Mouse (Mus musculus) frontal cortex, adult 2 months (tissue): Measurements from ENCODE around the gene Slc12a1. TPM values are rescaled to one million over a fixed set of nuclear protein-coding genes. Genes with fewer than 3 reads are reported as not detected.
"Not testable (repeated sequence)": the region's sequence is repeated elsewhere in the genome, so short reads cannot be mapped to it uniquely, and the experiment has no call there.

Source experiments
- DNase-seq, 2 experiments: peaks; one replicate each; pipeline ENCODE4 v3.0.0; 2022; ENCODE audit warnings: low spot score in 1 of 2; ENCODE audit errors: extremely low spot score in 1 of 2
- polyA plus RNA-seq: library from polyadenylated mRNA; depleted of rRNA; stranded (reverse); fragments of >200 nt; gene quantifications from 2 replicates; pipeline ENCODE4 v1.2.3, GENCODE M21; 2012; rRNA removed

The Slc12a1 gene
- polyA plus RNA-seq = 0.06 and 0.08 TPM in 2 replicates

DNA sequence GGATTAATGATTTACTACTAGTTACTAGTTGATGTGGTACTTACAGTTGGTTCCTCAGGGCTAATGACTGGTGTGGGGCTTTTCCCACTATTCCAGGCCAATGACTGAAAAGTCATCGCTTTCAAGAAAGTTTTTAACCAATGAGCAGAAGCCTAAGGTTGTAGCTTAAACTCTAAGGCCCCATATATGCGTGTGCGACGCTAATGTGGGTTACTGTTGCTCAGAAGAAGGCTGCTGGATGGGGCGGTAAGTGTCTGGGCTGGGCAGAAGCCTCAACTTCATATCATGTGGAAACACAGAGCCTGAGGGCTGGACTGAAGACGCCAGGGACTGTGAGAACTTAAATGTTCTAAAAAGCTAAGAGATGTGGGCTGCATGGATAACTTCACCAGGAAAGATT is at the start of gene Slc12a1:
TSS of gene Slc12a1 (plus strand) at position 118 of the 400 bp plus-strand sequence.
- no peak for DNase-seq

DNA sequence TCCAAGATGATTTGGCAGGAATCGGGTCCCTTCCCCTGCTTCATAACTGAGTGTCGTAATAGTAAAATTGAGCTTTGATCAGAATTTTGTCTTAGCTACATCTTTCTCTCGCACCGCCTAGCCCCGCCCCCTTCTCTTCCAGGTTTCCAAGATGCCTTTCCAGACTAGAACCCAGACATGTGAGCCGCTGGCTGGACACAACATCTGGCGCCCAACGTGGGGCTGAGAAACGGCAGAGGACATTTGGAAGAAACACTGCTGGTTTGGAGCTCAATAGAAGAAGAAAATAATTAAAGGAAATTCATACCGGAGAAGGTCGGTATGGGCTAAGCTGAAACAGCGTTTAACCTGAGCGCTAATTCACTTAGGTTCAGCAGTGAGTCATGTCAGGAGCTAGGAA is 47.8 kb upstream of the Slc12a1 start:
- DNase-seq = not testable (repeated sequence)

DNA sequence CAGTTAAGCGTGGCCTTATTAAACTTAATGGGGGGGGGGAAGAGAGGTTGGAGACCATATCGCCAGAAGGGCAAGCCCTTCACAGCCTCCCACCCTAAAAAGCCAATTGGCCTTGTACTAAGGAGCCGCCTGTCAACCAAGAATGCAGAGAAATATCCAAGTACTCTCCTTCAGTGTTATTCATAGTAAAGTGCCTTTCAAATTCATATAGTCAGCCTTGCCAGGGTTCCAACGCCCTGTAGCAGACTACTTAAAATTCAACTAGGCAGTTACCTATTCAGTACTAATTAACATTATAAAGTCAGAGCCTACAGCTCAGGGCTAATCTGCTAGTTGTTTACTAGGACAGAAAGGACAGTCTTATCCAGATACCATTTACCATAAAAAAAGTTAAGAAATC is 45.8 kb upstream of the Slc12a1 start:
- not testable (repeated sequence) for DNase-seq

DNA sequence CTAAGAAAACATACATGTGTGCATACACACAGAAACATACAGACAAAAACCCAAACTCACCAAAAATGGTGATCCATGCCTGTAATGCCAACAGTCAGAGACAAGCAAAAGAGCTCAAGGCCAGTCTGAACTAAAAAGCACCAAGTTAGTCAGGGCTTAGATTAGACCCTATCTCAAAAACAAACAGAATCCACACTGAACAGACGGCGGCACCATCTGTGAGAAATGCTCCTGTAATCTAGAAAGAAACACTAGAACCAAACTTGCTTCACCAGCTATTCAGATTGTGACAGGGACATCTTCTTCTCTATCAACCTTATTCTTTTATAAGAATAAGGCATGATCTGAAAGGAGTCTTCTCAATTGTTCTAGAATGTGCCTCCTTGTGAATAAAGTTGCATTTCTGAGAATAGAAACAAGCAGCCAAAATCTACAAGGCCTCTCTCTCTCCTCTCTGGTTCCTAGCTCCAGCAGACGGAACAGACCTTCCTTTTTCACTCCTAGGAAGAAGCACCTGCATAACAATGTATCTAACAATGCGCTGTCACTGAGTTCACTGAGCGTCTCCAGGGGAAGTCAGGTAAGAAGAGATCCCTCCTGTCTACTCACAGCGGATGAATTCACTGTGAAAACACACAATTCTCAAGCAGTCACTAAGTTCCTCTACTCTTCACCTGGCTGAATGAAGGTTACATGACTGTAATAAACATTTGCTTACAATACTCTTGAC is 32.8 kb upstream of the Slc12a1 start:
- peak in 1 of 2 experiments; percentile 62 for DNase-seq

DNA sequence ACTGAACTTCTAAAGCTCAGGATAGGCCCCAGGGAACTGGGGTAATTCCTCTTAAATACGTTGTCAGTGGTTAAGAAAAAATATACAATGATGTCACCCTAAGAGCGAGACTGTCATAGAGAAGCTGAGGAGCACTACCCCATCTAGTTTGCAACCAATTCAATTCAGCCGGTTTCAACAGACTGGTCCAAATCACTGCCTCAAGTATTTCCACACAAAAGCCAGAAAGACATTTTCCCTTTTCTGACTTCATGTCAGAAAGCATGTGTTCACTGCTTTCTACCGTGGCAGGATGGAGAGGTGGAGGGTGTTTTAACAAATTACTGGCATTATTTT is 30.0 kb upstream of the Slc12a1 start:
- peak in 1 of 2 experiments; percentile 19 for DNase-seq

DNA sequence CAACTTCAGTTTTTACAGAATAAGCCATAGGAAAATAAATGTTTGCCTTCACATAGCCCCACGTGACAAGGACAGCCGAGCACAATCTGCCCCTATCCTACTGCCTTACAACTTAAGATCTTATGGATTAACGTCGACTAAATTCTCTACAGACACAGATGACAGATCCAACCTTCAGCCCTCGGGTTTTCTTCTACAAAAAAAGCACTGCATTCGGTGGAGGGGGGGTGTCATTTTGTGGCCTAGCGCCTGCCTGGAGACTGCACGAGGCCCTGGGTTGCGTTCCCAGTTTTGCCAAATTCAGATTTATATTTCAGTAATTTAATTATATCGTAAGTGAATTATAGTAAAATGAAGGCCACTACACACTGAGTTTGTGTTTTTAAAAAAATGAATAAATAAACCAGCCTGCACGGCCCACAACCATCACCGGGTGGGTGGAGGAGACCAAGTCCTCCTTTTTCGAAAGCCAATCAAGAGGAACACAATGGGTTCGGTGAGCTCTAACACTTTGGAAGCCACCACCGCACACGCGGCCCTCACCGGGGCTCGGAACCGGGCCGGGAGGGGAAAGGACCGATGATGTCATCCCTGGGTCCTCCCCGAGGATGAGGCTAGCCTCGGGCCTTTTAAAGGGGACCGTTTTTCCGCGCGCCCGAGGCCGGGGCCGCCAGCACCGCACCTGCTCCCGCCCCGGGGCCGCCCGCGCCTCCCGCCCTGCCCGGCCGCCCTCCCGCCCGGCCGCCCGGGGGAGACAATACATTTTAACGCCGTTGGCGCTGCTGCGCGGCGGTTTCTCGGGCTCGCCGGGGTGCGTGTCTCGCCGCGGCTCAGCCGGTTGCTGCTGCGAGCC is 29.5 kb upstream of the Slc12a1 start:
- DNase-seq = peak in 1 of 2 experiments; percentile 58

DNA sequence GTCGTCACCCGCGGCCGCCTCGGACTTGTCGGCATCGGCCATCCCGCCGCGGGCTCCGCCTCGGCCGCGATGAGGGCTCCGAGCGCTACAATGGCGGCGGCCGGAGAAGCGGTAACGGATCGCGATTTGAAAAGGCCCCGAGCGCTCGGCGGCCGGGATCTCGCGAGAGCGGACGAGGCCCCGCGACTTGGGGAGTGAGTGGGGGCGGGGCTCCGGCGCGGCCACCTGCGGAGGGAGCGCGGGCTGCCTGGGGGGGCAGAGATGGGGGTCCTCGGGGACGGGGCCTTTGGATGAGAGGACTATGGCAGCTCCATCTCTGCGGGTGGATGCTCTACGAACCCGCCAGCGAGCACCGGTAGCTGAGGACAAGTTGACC is 28.8 kb upstream of the Slc12a1 start, which contains the start of gene Myef2:
TSS of gene Myef2 (minus strand) at position 185 of the 376 bp plus-strand sequence.
- peak in 1 of 2 experiments; percentile 75 for DNase-seq

DNA sequence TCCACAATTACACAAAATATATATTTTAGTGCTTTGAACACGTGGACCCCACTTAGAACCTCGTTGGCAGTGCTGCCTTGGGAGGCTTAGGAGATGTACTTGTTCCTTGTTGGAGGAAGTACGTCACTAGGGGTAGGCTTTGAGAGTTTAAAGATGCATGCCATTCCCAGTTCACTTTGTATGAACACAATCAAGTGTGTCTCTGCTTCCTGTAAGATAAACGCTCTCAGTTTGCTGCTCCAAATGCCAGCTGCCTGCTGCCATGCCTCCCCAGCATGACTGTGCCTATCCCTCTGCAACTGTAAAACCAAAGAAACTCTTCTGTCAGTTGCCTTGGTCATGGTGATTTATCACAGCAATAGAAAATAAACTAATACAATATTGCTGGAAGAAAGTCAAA is 26.5 kb upstream of the Slc12a1 start:
- DNase-seq = no peak

DNA sequence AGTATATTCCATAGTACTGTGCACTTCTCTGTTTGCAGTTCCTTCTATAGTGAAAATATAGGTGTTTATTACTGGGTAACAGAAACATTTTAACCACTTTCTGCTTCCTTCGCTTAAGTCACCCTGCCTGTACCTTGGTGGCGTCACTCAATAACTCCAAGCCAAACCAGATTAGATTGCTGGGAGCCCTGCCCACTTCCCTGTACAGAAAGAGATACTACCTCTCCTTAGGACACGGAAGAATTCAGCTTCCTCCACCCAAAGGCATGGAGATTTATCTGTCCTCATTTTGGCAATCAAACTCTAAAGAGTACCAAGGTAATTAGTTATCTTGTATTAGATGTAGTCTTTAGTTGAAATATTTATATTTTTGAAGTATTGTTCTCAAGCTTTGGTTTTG is 25.5 kb upstream of the Slc12a1 start:
- DNase-seq = no peak

DNA sequence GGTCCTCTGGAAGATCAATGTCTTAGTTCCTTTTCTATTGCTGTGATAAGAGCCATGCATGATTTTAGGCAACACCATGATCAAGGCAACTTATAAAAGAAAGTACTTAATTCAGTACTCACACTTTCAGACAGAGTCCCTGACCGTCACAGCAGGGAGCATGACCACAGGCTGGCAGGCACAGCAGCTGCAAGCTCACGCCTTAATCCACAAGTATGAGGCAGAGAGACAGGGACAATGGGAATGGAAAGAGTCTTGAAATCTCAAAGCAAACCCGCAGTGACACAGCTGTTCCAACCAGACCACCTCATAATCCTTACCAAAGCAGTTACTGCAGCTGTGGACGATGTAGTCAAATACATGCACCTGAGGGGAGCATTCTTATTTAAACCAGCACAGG is 18.2 kb upstream of the Slc12a1 start:
- no peak for DNase-seq

DNA sequence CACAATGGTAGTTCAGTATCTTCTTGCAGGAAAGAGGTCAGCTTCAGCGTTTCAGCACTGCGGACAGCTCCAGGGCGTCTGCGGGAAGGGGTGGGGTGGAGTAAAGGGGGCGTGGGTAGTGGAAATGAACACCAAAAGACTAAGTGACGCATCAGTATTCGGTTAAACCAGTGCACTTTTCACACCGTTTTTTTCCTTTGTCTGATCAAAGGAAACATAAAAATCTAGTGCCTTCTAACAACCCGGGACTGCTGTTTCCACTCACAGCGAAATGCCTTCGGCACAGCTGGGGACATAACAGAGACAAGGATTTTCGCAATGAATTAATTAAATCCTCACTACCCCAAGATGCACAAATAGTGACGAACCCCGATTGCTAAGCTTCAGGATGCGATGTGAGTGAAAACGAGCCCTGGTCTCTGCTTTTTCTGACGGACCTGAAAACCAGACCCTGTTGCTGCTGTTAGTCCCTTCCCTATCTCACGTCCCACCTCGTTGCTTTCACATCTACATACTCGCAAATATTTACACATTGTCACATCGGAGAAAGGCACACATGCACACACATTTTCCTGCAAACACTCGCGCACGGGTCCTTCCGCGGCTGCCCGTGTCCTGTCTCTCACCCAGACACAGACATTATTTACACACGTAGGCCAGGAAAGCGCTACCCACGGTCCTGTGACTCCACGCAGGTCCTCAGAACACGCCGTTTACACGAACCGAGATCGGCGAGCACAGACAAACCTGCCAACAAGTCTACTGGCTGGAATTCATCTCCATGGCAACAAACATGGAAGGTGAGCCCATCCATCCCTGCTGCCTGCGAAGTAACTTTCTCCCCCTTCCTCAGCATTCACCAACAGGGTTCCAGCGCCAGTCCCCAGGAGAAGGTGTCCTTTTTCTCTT is 16.1 kb upstream of the Slc12a1 start, which contains the start of gene Ctxn2:
TSS of gene Ctxn2 (plus strand) at position 790 of the 909 bp plus-strand sequence.
- peak; percentile 28 to 52 for DNase-seq

DNA sequence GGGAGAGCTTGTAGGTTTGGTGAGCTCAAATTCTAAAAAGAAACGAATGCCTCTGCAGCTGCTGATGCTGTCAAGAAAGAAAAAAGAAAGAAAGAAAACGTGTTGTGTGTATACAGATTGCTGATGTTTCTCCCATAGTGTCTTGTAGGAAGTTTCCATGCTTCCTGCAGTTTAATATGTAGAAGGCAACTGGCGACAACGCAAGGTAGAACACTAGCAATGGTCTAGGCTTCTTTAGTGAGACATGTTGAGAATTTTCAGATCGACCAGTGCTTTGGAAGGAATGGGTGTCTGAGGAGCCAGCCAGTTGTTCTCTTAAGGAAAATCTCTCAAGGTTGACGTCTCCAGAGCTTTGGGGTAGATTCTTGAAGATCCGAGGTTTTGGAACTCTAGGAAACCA is 15.5 kb upstream of the Slc12a1 start:
- DNase-seq = no peak

DNA sequence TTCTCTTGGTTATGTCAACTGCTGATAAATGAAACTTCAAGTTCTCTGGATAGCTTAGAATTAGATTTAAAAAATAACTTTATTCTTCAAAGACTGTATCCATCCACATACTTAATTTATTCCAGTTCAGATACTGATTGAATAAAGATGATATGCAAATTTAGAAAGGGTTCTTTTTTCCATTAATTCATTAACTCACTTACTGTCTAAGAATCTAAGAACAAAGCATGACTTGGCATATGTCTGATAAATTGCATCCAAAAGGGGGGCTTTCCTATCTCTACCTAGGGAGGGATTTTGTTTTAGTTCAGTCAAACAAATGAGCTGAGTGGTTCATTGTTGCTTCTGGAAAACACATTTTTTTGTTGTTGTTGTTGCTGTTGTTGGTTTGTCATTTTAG is 10.0 kb upstream of the Slc12a1 start:
- no peak for DNase-seq

DNA sequence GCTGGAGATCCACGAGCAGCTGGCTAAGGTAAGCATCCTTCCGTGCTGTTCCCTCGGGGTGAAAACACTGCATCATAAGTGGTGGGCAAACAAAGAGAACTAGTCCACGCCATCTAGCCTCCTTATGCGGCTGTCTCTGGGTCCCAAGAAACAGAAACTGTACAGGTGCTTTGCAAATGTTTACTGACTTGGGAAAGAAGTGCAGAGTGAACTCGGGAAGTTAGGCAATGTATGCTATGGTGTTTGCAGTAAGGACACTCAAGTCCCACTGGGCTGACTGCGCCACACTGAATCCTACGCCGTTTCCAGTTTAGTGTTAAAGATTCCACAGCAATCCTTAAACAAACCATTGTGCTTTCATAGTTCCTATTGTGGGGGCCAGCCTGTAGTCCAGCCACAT is 2.0 kb downstream of the Slc12a1 start:
- DNase-seq = no peak

DNA sequence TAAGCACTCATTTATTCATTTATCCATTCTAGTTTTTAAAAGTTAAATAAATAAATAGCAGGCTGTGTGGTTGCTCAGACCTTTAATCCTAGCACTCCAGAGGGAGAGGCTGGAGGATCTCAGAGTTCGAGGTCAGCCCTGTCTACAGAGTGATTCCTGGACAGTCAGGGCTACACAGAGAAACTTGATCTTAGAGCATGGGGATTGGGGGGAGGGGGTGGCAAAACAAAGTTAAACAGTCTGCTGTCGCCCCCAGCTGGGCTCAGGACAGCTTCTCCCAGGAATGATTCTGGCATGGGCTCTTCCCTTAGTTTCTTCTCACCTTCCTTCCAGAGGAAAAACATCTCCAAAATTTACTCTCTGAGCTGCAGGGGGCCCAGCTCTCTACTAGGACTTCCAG is 3.2 kb downstream of the Slc12a1 start:
- DNase-seq = no peak

DNA sequence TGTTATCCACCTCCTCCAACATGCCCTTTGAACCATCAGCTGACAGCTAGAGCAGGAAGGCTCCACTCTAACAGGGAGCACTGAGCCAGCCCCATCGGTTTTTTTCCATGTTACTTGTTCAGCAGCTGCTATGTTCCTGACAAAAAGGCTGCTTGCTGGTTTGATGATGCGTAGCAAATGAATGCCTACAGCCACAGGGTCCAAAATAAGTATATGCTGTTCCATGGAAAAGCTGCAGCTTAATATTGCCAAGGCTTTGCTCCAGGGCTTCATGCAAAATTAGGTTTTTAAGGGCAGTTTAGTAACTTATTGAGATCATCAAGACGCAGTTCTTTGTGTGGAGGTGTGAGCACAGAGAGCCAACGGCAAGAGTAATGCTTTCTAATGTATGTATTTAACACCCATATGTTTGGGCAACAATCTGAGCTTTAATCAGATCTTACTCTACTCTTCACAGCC is 9.7 kb downstream of the Slc12a1 start:
- no peak for DNase-seq

DNA sequence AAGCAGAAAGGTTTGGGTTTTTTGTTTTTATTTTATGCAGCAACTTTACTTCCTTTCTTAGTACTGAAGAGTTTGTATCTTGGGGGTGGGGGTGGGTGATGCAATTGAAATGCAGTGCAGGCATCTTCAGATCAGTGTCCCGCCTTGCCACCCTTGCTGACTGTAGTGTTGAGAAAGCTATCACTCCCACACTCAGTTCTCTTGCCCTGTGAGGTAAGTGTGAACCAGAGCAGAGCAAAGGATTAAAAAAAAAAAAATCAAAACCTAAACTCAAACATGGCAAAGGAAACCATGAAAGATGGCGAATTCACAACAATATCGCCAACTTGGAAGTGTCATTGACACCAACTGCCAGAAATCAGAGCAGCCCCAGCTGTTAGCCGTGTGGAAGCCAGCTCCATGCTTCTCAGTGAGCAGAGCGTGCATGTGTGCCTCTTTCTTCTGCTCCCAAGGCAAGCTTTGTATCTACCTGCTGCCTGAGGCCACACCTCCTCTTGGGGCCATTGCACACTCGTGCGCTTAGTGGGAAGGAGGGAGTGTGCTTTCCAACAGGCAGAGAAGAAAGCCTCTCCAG is 26.0 kb downstream of the Slc12a1 start:
- peak; percentile 23 to 42 for DNase-seq

DNA sequence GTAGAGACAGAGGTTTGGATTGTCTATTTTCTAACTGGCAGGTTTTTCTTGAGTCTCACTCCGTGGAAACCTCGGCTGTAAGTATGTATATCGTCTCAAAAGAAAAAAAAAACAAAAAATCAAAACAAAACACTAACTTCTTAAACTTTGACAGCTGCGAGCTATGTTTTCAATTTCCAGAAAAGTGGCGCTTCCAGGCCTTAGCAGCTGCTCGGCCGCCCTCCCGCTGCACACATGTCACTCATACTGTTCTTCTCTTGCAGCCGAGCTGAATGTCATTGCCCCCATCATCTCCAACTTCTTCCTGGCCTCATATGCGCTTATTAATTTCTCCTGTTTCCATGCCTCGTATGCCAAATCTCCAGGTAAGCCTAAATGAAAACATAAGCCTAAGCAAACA is 35.6 kb downstream of the Slc12a1 start:
- no peak for DNase-seq

DNA sequence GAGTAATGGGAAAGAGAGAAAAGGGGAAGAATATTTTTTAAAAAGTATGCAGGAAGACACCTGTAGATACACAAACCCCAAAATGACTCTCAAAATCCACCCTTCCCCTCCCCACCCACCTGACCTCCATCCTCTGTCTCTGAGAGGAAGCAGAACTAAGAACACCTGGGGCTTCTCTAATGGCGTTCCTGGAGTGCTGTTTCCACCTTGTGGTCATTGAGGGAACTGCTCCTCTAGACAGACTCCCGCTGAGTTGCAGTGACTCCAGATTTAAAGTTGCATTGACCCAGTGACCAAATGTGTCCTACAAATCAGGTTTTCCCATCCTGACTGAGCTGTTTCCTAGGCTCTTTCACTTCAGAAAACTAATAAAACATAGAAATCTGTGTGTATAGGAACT is 36.9 kb downstream of the Slc12a1 start:
- peak; percentile 6 to 85 for DNase-seq

DNA sequence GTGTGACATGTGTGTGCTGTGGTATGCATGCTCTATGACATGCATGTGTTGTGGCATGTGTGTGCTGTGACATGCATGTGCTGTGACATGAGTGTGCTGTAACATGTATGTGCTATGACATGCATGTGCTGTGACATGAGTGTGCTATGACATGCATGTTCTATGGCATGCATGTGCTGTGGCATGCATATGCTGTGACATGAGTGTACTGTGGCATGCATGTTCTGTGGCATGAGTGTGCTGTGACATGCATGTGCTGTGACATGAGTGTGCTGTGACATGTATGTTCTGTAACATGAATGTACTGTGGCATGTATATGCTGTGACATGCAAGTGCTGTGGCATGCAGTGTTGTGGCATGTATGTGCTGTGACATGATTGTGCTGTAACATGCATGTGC is 40.6 kb downstream of the Slc12a1 start:
- no peak for DNase-seq
